Mouse (Mus musculus) small intestine, adult 2 months (tissue): ENCODE data around the gene Nupl1. TPM values are rescaled to one million over a fixed set of nuclear protein-coding genes. Genes with fewer than 3 reads are reported as not detected.

Experiments used
- H3K27ac ChIP-seq: fragments of 200-500 bp; 2 replicates; pipeline ENCODE4 v1.5.1; 2012; ENCODE audit warnings: low read depth, low read length, control low read depth, inconsistent platforms; ENCODE audit not compliant: insufficient read depth
- H3K27me3 ChIP-seq: fragments of 200-500 bp; 2 replicates; pipeline ENCODE4 v1.6.1; 2012; ENCODE audit warnings: mild to moderate bottlenecking, moderate library complexity, low read length, inconsistent platforms; ENCODE audit not compliant: control insufficient read depth, insufficient read depth
- H3K36me3 ChIP-seq: fragments of 200-500 bp; 2 replicates; pipeline ENCODE4 v1.6.1; 2012; ENCODE audit warnings: mild to moderate bottlenecking, low read length, control low read depth, inconsistent platforms; ENCODE audit not compliant: control insufficient read depth, insufficient read depth
- H3K4me1 ChIP-seq: fragments of 200-500 bp; 2 replicates; pipeline ENCODE4 v1.6.1; 2012; ENCODE audit warnings: low read length, inconsistent platforms, mixed read lengths; ENCODE audit not compliant: control insufficient read depth, insufficient read depth, insufficient read length
- H3K4me3 ChIP-seq: fragments of 200-500 bp; 2 replicates; pipeline ENCODE4 v1.5.1; 2012; ENCODE audit warnings: low read depth, mild to moderate bottlenecking, control low read depth, inconsistent platforms, low read length, moderate library complexity
- CTCF ChIP-seq: fragments of 200-500 bp; IDR thresholded peaks from 2 replicates; pipeline ENCODE4 v1.5.1; 2012; ENCODE audit warnings: low read depth, mild to moderate bottlenecking, control low read depth, inconsistent platforms, low read length, moderate library complexity, mixed read lengths; ENCODE audit not compliant: insufficient replicate concordance, insufficient read length; ENCODE audit errors: extremely low read depth
- POLR2A ChIP-seq: fragments of 200-500 bp; IDR thresholded peaks from 2 replicates; pipeline ENCODE4 v1.6.1; 2012; ENCODE audit warnings: low read depth, mild to moderate bottlenecking, control low read depth, inconsistent platforms, low read length, moderate library complexity
- WGBS: fragments of 180-500 bp; shearing (Covaris S2); methylation state at CpG from one replicate; pipeline ENCODE4 v1.1.7; 2018; 5-methylcytosine and 5-hydroxymethylcytosine counted together
- polyA plus RNA-seq: library from polyadenylated mRNA; depleted of rRNA; stranded (reverse); fragments of >200 nt; gene quantifications from 2 replicates; pipeline ENCODE4 v1.2.3, GENCODE M21; 2012; rRNA removed

Nupl1 gene
- polyA plus RNA-seq, 1 experiment = not detected

DNA sequence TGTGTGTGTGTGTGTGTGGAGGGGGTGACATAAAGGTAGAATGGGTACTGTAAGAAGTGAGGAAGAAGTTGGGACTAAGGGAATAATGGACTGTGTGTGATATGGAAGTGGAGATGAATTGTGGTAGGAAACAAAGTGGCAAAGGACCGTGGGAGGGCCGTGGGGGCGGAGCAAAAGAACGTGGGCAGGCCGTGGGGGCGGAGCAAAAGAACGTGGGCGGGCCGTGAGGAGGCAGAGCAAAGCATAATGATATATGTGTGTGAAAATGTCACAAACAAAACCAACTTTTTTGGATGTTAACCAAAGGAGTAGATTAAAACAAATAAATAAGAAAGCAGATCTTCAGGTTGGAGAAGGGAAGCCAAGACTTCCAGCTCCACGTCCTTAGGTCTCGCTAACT lies 98.9 kb downstream of the Nupl1 start:
- Histone ChIP-seq H3K36me3 (no peaks in the 10 kb centered on the region), H3K4me3 (no peak overlapping the region), H3K4me1 (no peaks in the 10 kb centered on the region), H3K27ac (no peak overlapping the region), H3K27me3 (no peaks in the 10 kb centered on the region)
- WGBS = 78% methylated on average over 11 of the region's 11 CpGs
- TF ChIP-seq POLR2A (no peak), CTCF (no peak)

DNA sequence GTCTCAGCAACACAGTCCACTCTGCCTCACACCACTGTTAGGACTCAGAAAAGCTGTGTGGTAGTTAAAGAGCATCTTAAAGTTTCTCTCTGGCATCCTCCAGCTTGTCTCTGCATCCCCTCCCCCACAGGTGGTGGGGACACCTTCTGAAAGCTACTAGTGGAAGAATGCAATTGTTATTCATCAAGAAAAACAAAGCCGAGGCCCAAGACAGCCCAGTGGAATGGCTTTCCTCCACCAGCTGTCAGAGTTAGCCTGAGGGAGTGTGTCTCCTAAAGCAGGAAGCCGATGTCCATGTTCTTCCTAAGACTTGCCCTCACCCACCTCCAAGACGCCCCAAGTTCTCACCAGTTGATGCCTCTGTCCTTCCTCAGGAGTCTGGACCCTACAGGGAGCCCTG lies 102.3 kb downstream of the Nupl1 start:
- Histone ChIP-seq H3K4me3 (no peak overlapping the region), H3K36me3 (no peaks in the 10 kb centered on the region), H3K27ac (no peak overlapping the region), H3K27me3 (no peaks in the 10 kb centered on the region), H3K4me1 (no peaks in the 10 kb centered on the region)
- WGBS = 67% methylated on average over 3 of the region's 3 CpGs
- TF ChIP-seq POLR2A = no peak
- TF ChIP-seq CTCF = no peak

DNA sequence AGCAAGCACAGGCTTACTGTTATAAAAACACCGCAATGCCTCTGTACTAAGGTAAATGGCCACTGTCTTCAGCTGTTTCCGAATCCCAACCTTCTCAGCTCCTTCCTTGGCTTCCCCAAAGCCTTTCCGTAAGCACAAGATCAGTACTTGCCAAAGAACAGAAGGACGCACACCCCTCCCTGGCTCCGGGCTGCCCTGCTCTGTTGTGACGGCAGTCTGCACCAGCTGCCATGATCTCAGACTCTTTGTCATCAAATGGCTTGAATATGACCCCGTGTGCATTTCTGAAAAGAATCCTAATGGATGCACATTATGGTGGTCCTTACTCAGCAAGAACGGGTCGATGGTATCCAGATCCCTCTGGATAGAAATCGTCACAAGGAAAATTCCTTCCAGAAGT lies 108.0 kb downstream of the Nupl1 start:
- no peaks in the 10 kb centered on the region for H3K4me1 ChIP-seq
- H3K27ac ChIP-seq = no peak overlapping the region
- WGBS = 89% methylated on average over 10 of the region's 10 CpGs
- H3K36me3 ChIP-seq = no peaks in the 10 kb centered on the region
- H3K27me3 ChIP-seq = no peaks in the 10 kb centered on the region
- H3K4me3 ChIP-seq = no peak overlapping the region
- TF ChIP-seq CTCF = no peak
- no peak for TF ChIP-seq POLR2A

DNA sequence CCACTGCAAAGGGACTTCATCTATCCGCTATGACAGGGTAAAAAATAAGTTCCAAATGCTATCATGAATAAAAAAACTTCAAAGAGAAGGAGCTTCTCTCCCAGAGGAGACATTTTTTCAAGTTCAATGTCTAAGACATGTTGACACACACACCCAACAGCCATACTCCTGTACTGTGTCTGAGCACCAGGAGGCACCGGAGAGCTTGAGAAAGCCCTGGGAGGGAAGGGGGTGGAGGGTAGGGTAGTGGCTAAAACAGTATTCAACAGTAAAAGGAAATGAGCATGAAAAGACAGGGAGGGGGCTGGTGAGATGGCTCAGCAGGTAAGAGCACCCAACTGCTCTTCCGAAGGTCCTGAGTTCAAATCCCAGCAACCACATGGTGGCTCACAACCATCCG lies 112.9 kb downstream of the Nupl1 start:
- Histone ChIP-seq H3K4me3 (no peak overlapping the region), H3K36me3 (no peaks in the 10 kb centered on the region), H3K27ac (no peak overlapping the region), H3K27me3 (no peaks in the 10 kb centered on the region), H3K4me1 (peaks cover 4% of the 10 kb centered on the region; the same call in 1 of the 2 replicates)
- WGBS = 89% methylated on average over 4 of the region's 4 CpGs
- TF ChIP-seq POLR2A = no peak

DNA sequence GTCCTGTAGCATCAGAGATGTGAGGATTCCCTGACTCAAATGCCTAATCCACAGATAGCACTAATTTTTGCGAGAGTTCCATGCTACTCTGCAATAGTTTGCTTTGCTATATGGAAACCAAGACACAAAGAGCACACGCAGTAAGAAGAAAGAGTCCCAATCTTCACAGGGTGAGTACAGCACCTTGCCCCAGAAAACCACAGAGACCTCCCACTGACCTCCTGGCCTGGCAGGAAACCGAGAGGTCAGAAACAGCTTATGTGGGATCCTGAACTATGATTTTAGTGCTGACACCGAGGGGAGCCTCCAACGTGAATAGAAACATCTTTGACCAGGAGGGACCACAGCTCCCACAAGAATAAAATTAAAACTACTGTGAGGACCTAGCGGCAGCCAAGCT lies 113.4 kb downstream of the Nupl1 start:
- no peaks in the 10 kb centered on the region for H3K27me3 ChIP-seq
- peaks cover 4% of the 10 kb centered on the region; the same call in 1 of the 2 replicates for H3K4me1 ChIP-seq
- H3K36me3 ChIP-seq = no peaks in the 10 kb centered on the region
- H3K27ac ChIP-seq = no peak overlapping the region
- 81% methylated on average over 6 of the region's 6 CpGs for WGBS
- TF ChIP-seq CTCF (no peak), POLR2A (no peak)
- no peak overlapping the region for H3K4me3 ChIP-seq

DNA sequence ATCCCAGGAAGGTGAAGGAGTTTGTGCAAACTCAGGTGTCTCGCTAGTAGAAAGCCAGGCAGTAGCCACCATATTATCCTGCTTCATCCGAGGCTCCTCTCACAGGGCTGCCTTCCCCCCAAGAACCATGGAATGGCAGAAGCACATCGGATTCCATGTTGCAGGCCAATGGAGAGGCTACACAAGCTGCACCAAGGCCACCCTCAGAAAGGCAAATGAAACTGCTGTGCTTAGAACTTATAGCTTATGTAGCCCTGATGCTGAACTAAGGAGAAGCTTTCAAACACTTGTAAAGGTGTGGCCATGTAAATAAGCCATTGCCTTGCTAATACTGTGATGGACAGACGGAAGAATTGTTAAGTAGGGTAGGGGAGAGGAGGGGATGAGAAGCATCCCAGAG lies 115.4 kb downstream of the Nupl1 start:
- Histone ChIP-seq H3K27me3 (no peaks in the 10 kb centered on the region), H3K4me1 (peaks cover 4% of the 10 kb centered on the region; the same call in 1 of the 2 replicates), H3K36me3 (no peaks in the 10 kb centered on the region), H3K27ac (no peak overlapping the region), H3K4me3 (no peak overlapping the region)
- no peak for TF ChIP-seq CTCF
- no peak for TF ChIP-seq POLR2A
- WGBS = 87% methylated on average over 4 of the region's 4 CpGs

DNA sequence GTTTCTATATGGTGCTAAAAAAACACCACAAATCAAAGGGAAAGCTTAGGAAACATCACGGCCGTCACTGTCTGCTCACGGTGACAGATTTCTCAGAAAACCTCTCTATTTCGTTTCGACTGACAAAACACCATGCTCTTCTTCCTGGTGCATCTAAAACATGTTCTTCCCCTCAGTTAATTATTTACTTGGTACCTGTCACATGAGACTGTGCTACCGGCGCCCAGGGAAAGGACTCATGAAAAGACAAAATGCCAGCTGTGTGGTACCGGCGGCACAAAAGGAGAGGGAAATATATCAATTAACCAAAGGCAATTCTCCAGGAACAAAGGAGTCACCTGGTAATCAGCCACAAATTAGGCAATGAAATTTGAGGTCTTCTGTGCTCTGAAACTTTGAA lies 116.5 kb downstream of the Nupl1 start:
- no peak overlapping the region for H3K27ac ChIP-seq
- TF ChIP-seq CTCF (no peak), POLR2A (no peak)
- H3K4me1 ChIP-seq = peaks cover 4% of the 10 kb centered on the region; the same call in 1 of the 2 replicates
- H3K27me3 ChIP-seq = no peaks in the 10 kb centered on the region
- H3K36me3 ChIP-seq = no peaks in the 10 kb centered on the region
- no peak overlapping the region for H3K4me3 ChIP-seq
- 24% methylated on average over 9 of the region's 9 CpGs for WGBS

Other genes with a start within 250 kb of the Nupl1 start
- gene Atp8a2, start 54.3 kb downstream of the Nupl1 start, polyA plus RNA-seq = 2.5 and 3.7 TPM in 2 replicates
- gene Gm49336, start 76 bp upstream of the Nupl1 start, polyA plus RNA-seq = 8.4 and 8.6 TPM in 2 replicates
- 3.4 and 6.6 TPM in 2 replicates for gene Mtmr6, start 13.8 kb upstream of the Nupl1 start, polyA plus RNA-seq
- 0.18 TPM in 1 of 2 replicates, not detected in the other for gene Amer2, start 121.8 kb upstream of the Nupl1 start, polyA plus RNA-seq